Mouse (Mus musculus) megakaryocyte-erythroid progenitor cell, adult 5-6 weeks (primary cell): ENCODE data around the gene Gm37240. TPM values are rescaled to one million over a fixed set of nuclear protein-coding genes. Genes with fewer than 3 reads are reported as not detected.
A peak's percentile ranks its signal among the peaks of the same experiment; 100 is the strongest.

Experiments
- ATAC-seq: replicated peaks from 2 replicates; pipeline ENCODE4 v1.8.0; 2016; ENCODE audit warnings: mild to moderate bottlenecking, inconsistent platforms; ENCODE audit not compliant: severe bottlenecking, poor library complexity, low FRiP score, low TSS enrichment
- total RNA-seq, 2 experiments: library from RNA; stranded (forward) in 1 of 2; stranded (reverse) in 1 of 2; fragments of 200-1000, 215-1000 nt in 1 of 2; fragments of >200 nt in 1 of 2; fragmentation: Nextera tagmentation in 1 of 2; gene quantifications; 2 replicates each; pipeline ENCODE4 v1.2.3; 2014 to 2017

Gene Gm37240
- total RNA-seq, 2 experiments from 2014 or later = not detected

DNA sequence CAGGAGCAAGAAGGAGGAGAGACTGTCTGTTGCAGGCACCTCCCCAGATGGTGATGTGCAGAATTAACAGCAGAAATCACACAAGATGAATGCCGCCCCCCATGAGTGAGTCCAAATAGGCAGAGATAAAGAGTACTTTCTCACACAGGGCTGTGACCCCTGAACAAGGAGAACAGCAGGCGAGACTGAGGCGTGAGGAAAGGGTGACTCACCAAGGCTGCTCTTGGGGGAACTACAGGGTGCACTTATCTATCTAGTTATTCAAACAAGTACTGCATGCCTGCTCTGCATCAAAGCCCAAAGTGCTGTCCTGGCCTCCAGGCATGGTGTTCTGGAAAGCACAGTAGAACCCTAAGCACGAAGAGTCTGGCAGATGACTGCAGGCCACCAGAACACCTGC, 113.4 kb downstream of the Gm37240 start:
- ATAC-seq = no peak

GRCm38 (mm10) chr3:85773425-85773824, 113.9 kb downstream of the Gm37240 start:
- no peak for ATAC-seq

DNA sequence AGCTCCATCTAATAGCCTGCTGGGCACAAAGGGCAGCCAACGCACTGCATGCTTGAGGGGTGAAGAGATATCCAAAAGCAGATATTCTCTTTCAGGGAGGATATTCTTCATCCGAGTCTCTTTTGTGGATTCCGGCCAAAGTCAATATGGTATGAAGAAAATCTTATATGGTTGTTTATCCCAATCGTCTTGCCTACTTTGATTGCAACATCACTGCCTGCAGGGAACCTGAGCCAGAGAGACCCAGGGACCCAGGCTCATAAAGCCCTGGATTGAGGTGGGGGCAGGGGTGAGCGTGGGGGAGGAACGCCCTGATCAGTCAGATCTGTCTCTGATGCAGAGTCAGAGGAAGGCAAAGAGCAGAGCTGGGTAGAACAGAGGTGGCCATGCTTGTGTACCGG, 122.4 kb downstream of the Gm37240 start:
- no peak for ATAC-seq

DNA sequence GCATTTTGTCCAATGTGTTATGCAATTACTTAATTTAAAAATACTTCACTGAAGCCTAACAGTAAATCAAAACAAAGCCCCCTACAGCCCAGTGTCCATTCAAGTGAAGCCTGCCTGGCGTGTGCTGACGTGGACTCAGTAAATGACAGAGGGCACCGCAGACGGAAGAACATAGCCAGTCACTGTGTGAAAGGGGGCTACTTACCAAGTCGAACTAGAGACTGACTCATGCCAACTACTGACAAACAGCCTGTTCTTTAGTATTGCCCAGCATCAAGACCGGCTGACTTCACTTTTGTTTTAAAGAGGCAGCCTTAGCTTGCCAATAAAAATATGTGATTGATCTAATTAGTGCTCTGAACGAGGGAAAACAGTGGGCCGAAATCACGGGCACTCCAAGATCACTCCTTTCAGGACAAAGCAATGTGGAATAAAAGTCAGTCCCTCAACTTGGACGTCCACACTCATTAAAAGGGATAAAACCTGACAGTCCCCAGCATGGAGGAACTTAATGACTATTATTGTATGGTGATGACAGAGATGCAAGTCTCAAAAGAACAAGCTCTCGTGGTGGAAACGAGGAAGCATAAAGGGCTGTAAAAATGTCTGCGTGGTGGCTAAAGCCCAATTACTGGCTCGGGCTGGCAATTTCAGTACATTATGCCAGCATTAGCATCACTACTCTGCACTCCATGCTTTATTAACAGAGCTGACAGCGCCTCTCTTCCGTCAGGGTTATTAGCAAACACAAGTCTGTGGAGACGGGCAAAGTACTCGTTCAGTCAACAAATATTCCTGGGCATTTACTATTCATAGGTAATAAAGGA, 123.1 kb downstream of the Gm37240 start:
- ATAC-seq = no peak

DNA sequence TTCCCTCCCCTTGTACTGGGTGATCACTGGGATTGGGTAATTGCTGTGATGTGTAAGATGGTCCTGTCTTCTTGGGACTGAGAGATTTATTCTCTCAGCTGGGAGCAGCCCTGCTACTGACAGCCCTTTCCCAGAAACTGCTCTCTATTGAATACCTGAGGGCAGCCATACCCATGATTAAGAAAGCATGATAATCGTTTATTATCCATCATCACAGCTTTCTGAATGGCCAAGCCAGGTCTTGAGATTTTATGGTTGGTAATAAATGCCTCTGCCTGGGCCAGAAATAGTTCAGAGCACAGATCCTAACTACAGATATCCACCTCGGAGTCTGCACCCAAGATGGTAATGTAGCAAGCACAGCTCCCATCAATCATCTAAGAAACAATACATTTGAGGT, 129.4 kb downstream of the Gm37240 start:
- ATAC-seq = no peak

- no peak for ATAC-seq
Observed at GRCm38 (mm10) chr3:85757435-85757834, 129.9 kb downstream of the Gm37240 start.

DNA sequence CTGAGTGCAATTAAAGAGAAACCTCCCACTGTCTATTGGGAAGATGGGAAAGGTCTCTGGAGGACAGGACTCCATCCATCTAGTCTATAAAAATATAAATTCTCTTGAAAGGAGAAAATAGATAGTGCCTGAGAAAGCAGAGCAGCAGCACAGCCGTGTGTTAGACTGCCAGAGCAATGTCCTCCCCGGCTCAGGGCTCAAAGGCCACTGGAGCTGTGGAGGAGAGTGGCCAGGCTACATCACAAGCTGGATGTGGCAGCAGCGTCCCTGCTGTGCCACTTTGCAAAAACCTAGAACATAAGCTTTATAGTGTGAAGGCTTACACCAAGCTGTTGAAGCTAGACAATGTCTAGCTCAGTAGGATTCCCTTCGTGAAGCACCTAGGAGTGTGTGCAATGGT, 138.0 kb downstream of the Gm37240 start:
- ATAC-seq = no peak

DNA sequence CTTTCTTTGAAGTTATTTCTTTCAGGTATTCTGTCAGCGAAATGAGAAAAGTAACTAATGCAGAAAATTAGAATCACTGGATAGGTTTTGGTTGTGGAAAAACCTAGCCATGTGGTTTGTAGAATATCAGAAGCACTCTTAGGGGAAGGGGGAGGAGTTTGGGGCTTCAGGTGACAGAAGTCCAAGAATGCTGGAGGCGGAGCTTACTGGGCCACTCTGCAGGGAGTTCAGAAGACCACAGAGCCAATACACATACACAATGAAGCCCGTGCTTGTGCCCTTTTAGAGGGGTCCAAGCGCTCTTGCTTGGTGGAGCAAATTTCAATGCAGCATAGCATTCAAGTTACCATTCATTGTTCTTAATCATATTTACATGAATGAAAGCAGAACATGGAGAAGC, 138.5 kb downstream of the Gm37240 start:
- ATAC-seq = no peak

DNA sequence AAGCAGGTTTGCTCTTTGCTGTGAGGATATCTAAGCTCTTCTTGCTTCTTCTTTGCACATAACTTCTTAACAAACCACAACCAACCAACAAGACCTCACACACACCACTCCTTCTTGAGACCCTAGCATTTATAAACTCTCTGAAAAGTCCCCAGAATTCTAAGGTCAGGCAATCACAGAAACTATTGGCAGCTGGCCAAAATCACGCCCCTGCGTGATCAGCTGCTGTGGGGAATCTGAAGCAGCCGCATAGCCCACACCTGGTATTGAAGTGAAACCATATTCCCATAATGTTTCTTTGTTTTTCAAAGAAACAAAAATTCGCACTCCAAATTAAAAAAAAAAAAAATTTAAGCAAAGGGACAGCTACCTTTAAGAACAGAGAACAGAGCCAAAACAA, 141.2 kb downstream of the Gm37240 start:
- ATAC-seq = no peak

DNA sequence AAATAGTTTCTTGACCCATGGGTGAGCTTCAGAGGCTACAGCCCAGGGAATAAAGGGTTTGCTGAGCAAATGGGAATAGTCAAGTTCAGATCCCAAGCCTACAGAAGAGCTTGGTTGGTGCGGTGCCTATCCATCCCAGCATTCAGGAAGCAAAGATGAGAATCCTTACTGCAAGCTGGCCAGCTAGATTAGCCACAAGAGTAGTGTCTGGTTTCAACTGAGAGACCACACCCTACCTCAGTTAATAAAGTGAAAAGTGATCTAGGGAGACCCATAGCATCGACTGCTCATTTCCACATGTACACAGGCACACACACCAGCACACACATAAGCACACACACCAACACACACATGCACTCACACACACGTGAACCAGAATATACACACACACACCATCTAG, 145.6 kb downstream of the Gm37240 start:
- ATAC-seq = no peak

GRCm38 (mm10) chr3:85738591-85738990, 148.7 kb downstream of the Gm37240 start:
- ATAC-seq = no peak

DNA sequence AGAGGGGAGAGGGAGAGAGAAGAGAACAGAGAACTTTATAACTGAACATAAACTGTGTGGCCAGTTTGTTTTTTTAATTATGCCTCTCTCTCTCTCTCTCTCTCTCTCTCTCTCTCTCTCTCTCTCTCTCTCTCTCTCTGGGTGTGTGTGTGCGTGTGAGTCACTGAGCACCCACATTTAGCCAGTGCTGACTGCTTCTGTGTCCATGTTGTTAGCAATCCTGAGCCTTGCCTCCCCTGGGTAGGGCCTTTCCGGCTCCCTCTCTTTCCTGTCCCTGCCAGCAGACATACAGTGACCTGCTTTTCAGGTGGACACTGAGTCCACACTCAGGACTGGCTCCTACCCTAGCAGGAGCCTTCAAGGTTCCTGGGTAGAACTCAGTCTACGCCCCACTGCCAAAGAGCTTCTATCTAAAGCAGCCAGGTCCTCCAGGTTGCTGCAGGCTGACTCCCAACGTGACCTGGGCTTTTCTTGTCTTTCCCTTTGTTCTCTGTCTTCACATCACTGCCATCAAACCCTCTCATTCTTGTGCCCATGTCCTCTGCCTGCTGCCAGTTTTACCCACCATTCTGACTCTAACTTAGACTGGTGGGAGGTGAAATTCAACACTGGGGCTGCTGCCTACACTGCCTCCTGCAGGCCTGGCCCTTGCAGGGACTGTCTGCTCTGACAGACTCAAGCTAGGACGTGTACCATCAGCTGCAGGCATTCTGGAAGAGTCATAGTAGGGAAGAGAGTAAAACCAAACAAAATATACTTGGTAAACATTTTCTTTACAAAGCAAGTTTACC, 153.2 kb downstream of the Gm37240 start:
- 0 out of 2 replicates have a peak, but pooled peaks have one; percentile 30 for ATAC-seq

DNA sequence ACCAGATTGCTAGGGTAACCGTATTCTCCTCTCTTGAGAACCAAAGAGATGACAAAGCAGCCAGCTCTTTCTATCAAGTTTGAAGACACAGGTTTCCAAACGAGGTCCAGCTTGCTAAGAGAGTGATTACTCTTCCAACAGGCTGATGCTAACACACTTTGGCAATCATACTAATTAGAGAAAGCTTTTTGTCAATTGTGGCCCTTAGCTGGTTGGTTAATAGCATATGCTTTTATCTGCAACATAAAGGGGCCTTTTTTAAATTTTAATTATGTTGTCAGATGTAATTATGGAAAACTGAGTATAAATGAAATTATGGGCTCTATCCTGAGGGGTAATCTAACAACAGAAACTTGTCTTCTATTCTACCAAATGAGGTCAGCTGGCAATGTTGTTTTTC, 160.1 kb downstream of the Gm37240 start:
- no peak for ATAC-seq

GRCm38 (mm10) chr3:85725971-85726370, 161.3 kb downstream of the Gm37240 start:
- ATAC-seq = no peak

DNA sequence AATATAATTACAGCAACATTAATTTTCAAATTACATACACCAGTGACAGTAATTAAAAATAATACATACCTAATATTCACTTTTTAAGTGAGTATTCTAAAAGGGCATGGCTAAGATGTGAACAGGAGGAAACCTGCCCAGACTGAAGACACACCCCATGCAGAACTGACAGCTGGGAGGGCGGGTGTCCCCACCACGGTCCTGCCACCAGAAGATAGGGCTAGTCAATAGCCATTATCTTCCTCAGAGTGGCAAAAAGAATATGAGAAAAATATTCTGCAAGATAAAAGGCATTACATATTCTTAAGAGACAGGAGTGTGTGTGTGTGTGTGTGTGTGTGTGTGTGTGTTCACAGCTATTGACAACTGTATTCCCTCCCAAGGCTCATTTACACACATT, 162.2 kb downstream of the Gm37240 start:
- ATAC-seq = peak; percentile 99

GRCm38 (mm10) chr3:85722581-85722980, 164.7 kb downstream of the Gm37240 start:
- ATAC-seq = no peak

GRCm38 (mm10) chr3:85715764-85716297, 171.5 kb downstream of the Gm37240 start:
- no peak for ATAC-seq

DNA sequence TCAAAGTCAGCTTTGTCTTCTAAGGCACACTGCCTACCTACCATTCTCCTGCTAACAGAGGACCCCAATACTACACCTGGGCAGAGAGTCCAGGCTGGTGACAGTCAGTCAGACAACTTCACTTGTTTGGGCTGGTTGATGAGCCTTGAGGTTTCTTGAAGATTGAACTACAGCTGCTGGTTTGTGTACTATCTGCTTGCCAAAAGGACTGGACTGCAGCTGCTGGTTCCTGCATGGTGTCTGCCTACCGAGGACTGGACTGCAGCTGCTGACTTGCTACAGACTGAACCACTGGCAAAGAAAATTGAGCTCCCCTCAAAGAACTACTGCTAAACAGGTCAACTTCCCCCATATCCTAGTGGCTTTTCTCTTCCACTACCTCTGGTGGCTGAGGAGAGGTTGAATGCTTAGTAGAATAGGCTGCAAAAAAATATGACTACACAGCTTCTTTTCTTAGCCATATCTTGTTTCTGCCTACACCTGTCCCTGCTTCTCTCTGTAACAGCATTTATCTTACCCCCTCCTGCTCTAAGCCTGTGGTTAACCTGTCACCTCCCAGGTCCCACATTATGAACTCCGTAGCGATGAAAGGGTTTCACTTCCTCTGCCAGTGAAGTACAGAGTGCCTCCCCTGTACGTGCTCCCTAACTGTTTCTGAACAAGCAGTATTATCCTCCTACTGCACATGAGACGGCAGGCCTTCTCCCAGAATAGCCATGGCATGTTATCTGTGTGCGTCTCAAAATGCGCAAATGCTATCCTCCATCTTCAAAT, 173.2 kb downstream of the Gm37240 start:
- ATAC-seq = no peak

- peak; percentile 82 for ATAC-seq
Observed at GRCm38 (mm10) chr3:85710695-85711094, 176.6 kb downstream of the Gm37240 start.

GRCm38 (mm10) chr3:85707421-85707820, 179.9 kb downstream of the Gm37240 start:
- ATAC-seq = peak; percentile 53; the same call in 1 of the 2 replicates
